Mouse (Mus musculus): Measurements from ENCODE around the gene Taar9. TPM values are rescaled to one million over a fixed set of nuclear protein-coding genes. Genes with fewer than 3 reads are reported as not detected.
"Not testable (repeated sequence)": the region's sequence is repeated elsewhere in the genome, so short reads cannot be mapped to it uniquely, and the experiment has no call there.

Gene Taar9
- polyA plus RNA-seq, 1 experiment = not detected

DNA sequence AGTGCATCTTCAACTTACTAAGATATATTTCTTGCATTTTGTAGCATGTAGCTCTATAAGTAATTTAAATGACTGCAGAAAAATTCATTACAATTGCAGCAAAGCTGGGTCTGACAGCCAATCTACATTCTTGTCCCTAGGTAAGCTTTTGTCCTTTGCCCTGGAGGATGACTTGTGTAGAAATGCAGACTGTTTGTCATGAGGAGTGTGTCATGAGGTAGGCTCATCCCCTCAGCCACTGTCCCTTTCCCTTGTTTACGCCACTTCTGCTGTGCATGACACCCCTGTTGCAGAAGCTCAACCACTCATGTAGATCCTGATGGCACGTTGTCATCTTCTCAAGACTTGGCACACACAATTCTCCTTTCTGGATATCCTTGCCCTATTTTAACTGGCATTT is 22.2 kb downstream of the Taar9 start:
- TF ChIP-seq GATA1 (IDR thresholded peaks at IDR 0.05; ENCODE audit: low read length) = no peak

DNA sequence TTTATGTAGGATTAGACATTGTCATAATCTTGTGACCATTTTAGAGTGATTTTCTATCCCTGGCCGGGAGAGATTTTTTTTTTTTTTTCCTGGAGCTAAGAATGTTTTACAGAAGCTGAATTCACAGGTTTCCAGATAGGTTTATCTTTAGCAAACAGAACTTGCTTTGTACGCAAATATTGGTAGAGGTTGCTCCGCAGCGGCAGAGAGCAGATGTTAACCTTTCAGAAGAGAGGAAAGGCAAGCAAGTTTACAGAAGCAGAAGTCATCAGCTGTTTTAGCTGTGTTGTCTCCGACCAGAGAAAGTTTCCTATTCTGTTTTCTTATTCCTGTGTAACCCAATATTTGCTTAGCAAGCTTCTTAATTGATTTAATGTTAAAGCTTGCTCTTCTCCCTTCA is 22.8 kb downstream of the Taar9 start:
- TF ChIP-seq GATA1 (IDR thresholded peaks at IDR 0.05; ENCODE audit: low read length) = no peak

DNA sequence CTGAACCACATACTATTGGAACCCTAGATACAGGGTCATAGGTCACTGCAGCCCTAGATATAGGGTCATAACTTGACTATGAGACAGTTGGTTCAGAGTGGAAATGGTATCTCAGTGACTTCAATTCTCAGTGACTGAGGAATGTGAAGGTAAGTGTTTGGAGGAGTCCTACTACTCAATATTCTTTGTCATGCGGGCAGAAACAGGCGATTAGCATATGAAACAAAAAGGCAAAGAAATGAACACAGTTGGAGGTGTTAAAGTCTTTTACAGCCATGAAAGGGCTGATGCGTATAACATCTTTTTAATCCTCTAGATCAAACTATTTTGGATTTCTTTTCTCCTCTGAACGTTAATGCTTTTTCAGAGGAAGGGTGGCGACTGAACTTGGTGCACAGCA is 23.4 kb downstream of the Taar9 start:
- no peak for TF ChIP-seq GATA1 (IDR thresholded peaks at IDR 0.05; ENCODE audit: low read length)

DNA sequence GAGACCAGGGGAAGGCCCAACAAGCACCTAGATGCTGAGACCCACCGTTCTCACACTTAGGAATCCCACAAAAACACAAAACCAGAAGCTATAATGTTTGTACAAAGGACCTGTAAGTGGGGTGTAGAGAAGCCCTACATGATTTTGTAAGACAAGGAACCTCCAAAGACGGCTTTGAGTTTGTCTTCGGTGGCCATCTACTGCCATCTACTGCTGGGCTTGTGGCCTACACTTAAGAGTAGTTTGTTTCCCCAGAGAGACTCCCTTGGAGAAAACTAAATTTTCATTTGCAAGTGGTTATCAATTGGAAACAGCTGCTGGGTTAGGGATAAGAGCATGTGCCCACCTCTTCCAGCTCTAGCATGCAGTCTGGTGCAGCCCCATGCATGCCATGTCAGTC is 29.2 kb downstream of the Taar9 start:
- TF ChIP-seq GATA1 (IDR thresholded peaks at IDR 0.05; ENCODE audit: low read length) = no peak

DNA sequence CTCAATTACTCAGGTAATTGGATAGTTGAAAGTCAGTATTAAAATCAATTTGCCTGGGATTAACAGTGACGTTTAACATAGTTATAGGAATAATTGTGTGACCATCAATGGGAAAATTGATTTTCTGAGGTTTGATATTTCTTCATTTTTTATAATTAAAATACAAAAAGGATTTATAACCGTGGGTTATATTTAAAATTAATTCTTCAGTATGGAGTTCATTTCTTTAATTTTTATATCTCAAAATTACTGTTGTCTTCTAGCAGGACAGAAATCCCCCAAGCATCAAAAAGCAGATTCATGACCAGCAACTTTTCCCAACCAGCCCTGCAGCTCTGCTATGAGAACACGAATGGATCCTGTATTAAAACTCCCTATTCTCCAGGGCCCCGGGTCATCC is 33.1 kb downstream of the Taar9 start, which contains the start of gene Taar8a:
TSS of gene Taar8a (plus strand) at position 301 of the 400 bp plus-strand sequence.
- TF ChIP-seq GATA1 (IDR thresholded peaks at IDR 0.05; ENCODE audit: low read length) = not testable (repeated sequence)

DNA sequence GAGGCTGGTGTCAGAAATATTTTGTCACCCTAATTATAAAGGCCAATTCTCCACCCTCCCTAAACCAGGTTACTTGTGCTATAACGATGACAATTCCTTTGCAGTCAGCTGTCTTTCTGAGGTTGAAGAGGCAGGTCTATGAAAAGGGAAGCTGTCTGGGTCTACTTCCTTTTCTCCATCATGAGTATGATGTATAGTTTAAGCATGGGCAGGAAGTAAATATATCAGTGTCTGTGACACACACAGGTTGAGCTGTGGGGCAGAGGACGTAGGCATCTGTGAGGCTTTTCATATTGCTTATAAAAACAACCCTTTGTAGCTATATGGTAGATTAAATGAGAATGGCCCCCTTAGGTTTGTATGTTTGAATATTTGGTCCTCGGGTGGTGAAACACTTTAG is 50.3 kb downstream of the Taar9 start:
- TF ChIP-seq GATA1 (IDR thresholded peaks at IDR 0.05; ENCODE audit: low read length) = no peak

Other genes with a start within 250 kb of the Taar9 start
- not detected in 2 replicates for gene Vnn1, start 214.8 kb downstream of the Taar9 start, polyA plus RNA-seq (2012)
- gene Taar1, start 189.2 kb downstream of the Taar9 start, polyA plus RNA-seq (2012) = not detected in 2 replicates
- gene Taar2, start 171.0 kb downstream of the Taar9 start, polyA plus RNA-seq (2012) = not detected in 2 replicates
- gene Taar3, start 160.0 kb downstream of the Taar9 start, polyA plus RNA-seq (2012) = not detected in 2 replicates
- not detected in 2 replicates for gene Taar4, start 149.0 kb downstream of the Taar9 start, polyA plus RNA-seq (2012)
- gene Taar5, start 138.8 kb downstream of the Taar9 start, polyA plus RNA-seq (2012) = not detected in 2 replicates
- gene Taar6, start 123.9 kb downstream of the Taar9 start, polyA plus RNA-seq (2012) = not detected in 2 replicates
- not detected in 2 replicates for gene Taar7a, start 116.1 kb downstream of the Taar9 start, polyA plus RNA-seq (2012)
- gene Taar7b, start 109.6 kb downstream of the Taar9 start, polyA plus RNA-seq (2012) = not detected in 2 replicates
- gene Taar7d, start 82.3 kb downstream of the Taar9 start, polyA plus RNA-seq (2012) = not detected in 2 replicates
- gene Taar7e, start 71.9 kb downstream of the Taar9 start, polyA plus RNA-seq (2012) = not detected in 2 replicates
- not detected in 2 replicates for gene Taar7f, start 60.0 kb downstream of the Taar9 start, polyA plus RNA-seq (2012)
- not detected in 2 replicates for gene Taar8a, start 33.0 kb downstream of the Taar9 start, polyA plus RNA-seq (2012)
- gene Taar8b, start 17.2 kb downstream of the Taar9 start, polyA plus RNA-seq (2012) = not detected in 2 replicates
- gene Taar8c, start 7.6 kb downstream of the Taar9 start, polyA plus RNA-seq (2012) = not detected in 2 replicates
- gene Stx7, start 39.8 kb upstream of the Taar9 start, polyA plus RNA-seq (2012) = 34.6 and 43.1 TPM in 2 replicates
- not detected in 2 replicates for gene Moxd1, start 114.0 kb upstream of the Taar9 start, polyA plus RNA-seq (2012)